Mouse (Mus musculus) common myeloid progenitor, adult 5-6 weeks (primary cell): ENCODE results near the gene Mtfr1l. TPM values are rescaled to one million over a fixed set of nuclear protein-coding genes. Genes with fewer than 3 reads are reported as not detected.
"Not testable (repeated sequence)": the region's sequence is repeated elsewhere in the genome, so short reads cannot be mapped to it uniquely, and the experiment has no call there.

Experiments used
- ATAC-seq: replicated peaks from 2 replicates; pipeline ENCODE4 v1.8.0; 2016; ENCODE audit warnings: low read depth, mild to moderate bottlenecking, moderate TSS enrichment, inconsistent platforms; ENCODE audit not compliant: poor library complexity, severe bottlenecking
- total RNA-seq: library from RNA; stranded (forward); fragments of 200-1000, 187-1606 nt; gene quantifications from 2 replicates; pipeline ENCODE4 v1.2.3, GENCODE M21; 2017

Mtfr1l gene
- total RNA-seq, 1 experiment from 2014 or later: 46.2 TPM

GRCm38 (mm10) chr4:134494780-134495545 lies 40.2 kb downstream of the Mtfr1l start:
- peak; percentile 53 for ATAC-seq

- not testable (repeated sequence) for ATAC-seq
These were observed 41.0 kb downstream of the Mtfr1l start for GRCm38 (mm10) chr4:134494161-134494560.

GRCm38 (mm10) chr4:134491716-134492115 lies 43.5 kb downstream of the Mtfr1l start:
- no peak for ATAC-seq

- no peak for ATAC-seq
These were observed 45.1 kb downstream of the Mtfr1l start for GRCm38 (mm10) chr4:134489986-134490665.

- ATAC-seq: no peak
These were observed 47.0 kb downstream of the Mtfr1l start for GRCm38 (mm10) chr4:134488211-134488610.

GRCm38 (mm10) chr4:134485151-134485900 lies 49.9 kb downstream of the Mtfr1l start:
- ATAC-seq: no peak

GRCm38 (mm10) chr4:134484231-134484630 lies 51.0 kb downstream of the Mtfr1l start:
- ATAC-seq: no peak

GRCm38 (mm10) chr4:134483696-134484095 lies 51.5 kb downstream of the Mtfr1l start:
- no peak for ATAC-seq

- ATAC-seq: no peak
These were observed 52.0 kb downstream of the Mtfr1l start for GRCm38 (mm10) chr4:134483078-134483688.

- ATAC-seq: no peak
These were observed 52.7 kb downstream of the Mtfr1l start for GRCm38 (mm10) chr4:134482442-134482841.

GRCm38 (mm10) chr4:134481270-134481669 lies 53.9 kb downstream of the Mtfr1l start:
- no peak for ATAC-seq

GRCm38 (mm10) chr4:134480864-134481263 lies 54.3 kb downstream of the Mtfr1l start:
- peak; percentile 74 for ATAC-seq

GRCm38 (mm10) chr4:134479839-134480238 lies 55.3 kb downstream of the Mtfr1l start:
- ATAC-seq: no peak

- peak; percentile 95 for ATAC-seq
These were observed 57.2 kb downstream of the Mtfr1l start for GRCm38 (mm10) chr4:134478031-134478430.

- ATAC-seq: no peak
These were observed 58.3 kb downstream of the Mtfr1l start for GRCm38 (mm10) chr4:134476899-134477298.

Other genes starting within 250 kb of the Mtfr1l start
- gene Pdik1l, start 247.5 kb downstream of the Mtfr1l start, total RNA-seq: 27.9 and 36.1 TPM in 2 replicates
- not detected in 2 replicates for gene Trim63, start 220.3 kb downstream of the Mtfr1l start, total RNA-seq
- not detected in 2 replicates for gene Slc30a2, start 192.2 kb downstream of the Mtfr1l start, total RNA-seq
- gene Extl1, start 151.5 kb downstream of the Mtfr1l start, total RNA-seq: not detected in 2 replicates
- gene Pafah2, start 139.1 kb downstream of the Mtfr1l start, total RNA-seq: 16.4 and 18.4 TPM in 2 replicates
- 1,614 and 1,654 TPM in 2 replicates for gene Stmn1, start 67.1 kb downstream of the Mtfr1l start, total RNA-seq
- gene Paqr7, start 38.7 kb downstream of the Mtfr1l start, total RNA-seq: 10.6 and 12.6 TPM in 2 replicates
- gene Aunip, start 24.4 kb downstream of the Mtfr1l start, total RNA-seq: 32.6 and 37.0 TPM in 2 replicates
- gene Selenon, start 16.8 kb upstream of the Mtfr1l start, total RNA-seq: 6.5 and 9.7 TPM in 2 replicates
- 1.2 and 1.6 TPM in 2 replicates for gene Man1c1, start 168.9 kb upstream of the Mtfr1l start, total RNA-seq
- gene Ldlrap1, start 232.6 kb upstream of the Mtfr1l start, total RNA-seq: 8.7 and 9.6 TPM in 2 replicates